Mouse (Mus musculus) cerebellum, adult 9-10 months (tissue): ENCODE measurements around the gene Dennd6b.
A peak's percentile ranks its signal among the peaks of the same experiment; 100 is the strongest.

ENCODE experiments used
- DNase-seq: peaks from one replicate; pipeline ENCODE4 v3.0.0; 2022

The Dennd6b gene

GRCm38 (mm10) chr15:89152312-89152711, 44.0 kb downstream of the Dennd6b start:
- no peak for DNase-seq

- DNase-seq: no peak
Observed at GRCm38 (mm10) chr15:89150041-89150390, 46.3 kb downstream of the Dennd6b start.

GRCm38 (mm10) chr15:89149271-89150040, 46.8 kb downstream of the Dennd6b start, which contains the start of gene Mapk11:
TSS of gene Mapk11 (minus strand) at chr15:89149628.
- no peak for DNase-seq

GRCm38 (mm10) chr15:89148496-89149270, 47.6 kb downstream of the Dennd6b start:
- DNase-seq: no peak

GRCm38 (mm10) chr15:89147895-89148294, 48.4 kb downstream of the Dennd6b start:
- DNase-seq: no peak

- DNase-seq: no peak
Observed at GRCm38 (mm10) chr15:89147456-89147855, 48.8 kb downstream of the Dennd6b start.

- peak; percentile 73 for DNase-seq
Observed at GRCm38 (mm10) chr15:89147024-89147423, 49.3 kb downstream of the Dennd6b start.

- peak; percentile 90 for DNase-seq
Observed at GRCm38 (mm10) chr15:89146537-89146936, 49.8 kb downstream of the Dennd6b start.

GRCm38 (mm10) chr15:89145813-89146350, 50.4 kb downstream of the Dennd6b start:
- DNase-seq: no peak

GRCm38 (mm10) chr15:89144965-89145364, 51.3 kb downstream of the Dennd6b start:
- DNase-seq: no peak

GRCm38 (mm10) chr15:89143134-89143533, 53.2 kb downstream of the Dennd6b start:
- no peak for DNase-seq

GRCm38 (mm10) chr15:89141905-89142304, 54.4 kb downstream of the Dennd6b start:
- no peak for DNase-seq

- DNase-seq: no peak
Observed at GRCm38 (mm10) chr15:89141443-89141842, 54.9 kb downstream of the Dennd6b start.

GRCm38 (mm10) chr15:89140659-89141252, 55.5 kb downstream of the Dennd6b start, which contains the start of gene Mapk12:
TSS of gene Mapk12 (minus strand) at chr15:89140703.
- peak; percentile 82 for DNase-seq

GRCm38 (mm10) chr15:89140048-89140658, 56.1 kb downstream of the Dennd6b start:
- DNase-seq: peak; percentile 80

GRCm38 (mm10) chr15:89138531-89138930, 57.8 kb downstream of the Dennd6b start:
- DNase-seq: no peak

- DNase-seq: peak; percentile 72
Observed at GRCm38 (mm10) chr15:89138046-89138405, 58.3 kb downstream of the Dennd6b start.

- peak; percentile 62 for DNase-seq
Observed at GRCm38 (mm10) chr15:89137378-89138045, 58.8 kb downstream of the Dennd6b start.

- DNase-seq: no peak
Observed at GRCm38 (mm10) chr15:89136461-89137155, 59.7 kb downstream of the Dennd6b start.
